Mouse (Mus musculus) cerebellum, adult 2 months (tissue): ENCODE results near the gene Baz1a.

Experiments
- CTCF ChIP-seq: fragments of 200-500 bp; IDR thresholded peaks from 2 replicates; pipeline ENCODE4 v1.5.1; 2011; ENCODE audit warnings: low read depth, mild to moderate bottlenecking, control low read depth, low read length, moderate library complexity, borderline replicate concordance; ENCODE audit not compliant: insufficient read depth
- POLR2A ChIP-seq: fragments of 200-500 bp; IDR thresholded peaks from 2 replicates; pipeline ENCODE4 v1.6.1; 2011; ENCODE audit warnings: low read length, control low read depth, borderline replicate concordance; ENCODE audit not compliant: insufficient read depth

DNA sequence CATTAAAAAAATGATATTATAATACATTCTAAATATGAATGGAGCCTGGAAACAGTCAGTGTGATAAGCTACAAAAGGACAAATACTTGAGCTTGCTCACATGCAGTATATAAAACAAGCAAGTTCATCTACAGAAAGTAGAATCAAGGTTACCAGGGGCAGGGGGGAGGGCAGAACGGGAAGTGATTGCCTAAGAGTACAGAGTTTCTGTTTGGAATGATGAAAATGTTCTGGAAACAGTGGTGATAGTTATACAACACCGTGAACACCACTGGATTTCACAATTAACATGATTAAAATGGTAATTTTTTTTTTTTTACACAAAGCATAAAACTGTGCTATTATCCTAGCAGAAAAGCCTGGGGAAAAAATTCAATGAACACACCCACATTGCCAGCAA is 54.6 kb downstream of the Baz1a start:
- no peak for TF ChIP-seq POLR2A
- no peak for TF ChIP-seq CTCF
